Mouse (Mus musculus) neural tube, embryonic 15.5 days (tissue): ENCODE measurements around the gene Bbx. TPM values are rescaled to one million over a fixed set of nuclear protein-coding genes. Genes with fewer than 3 reads are reported as not detected.

Source experiments
- ATAC-seq: fragments of 200-750 bp; cut with Nextera tagmentation; 2 replicates; pipeline ENCODE4 v1.8.0; 2017; ENCODE audit warnings: mild to moderate bottlenecking, moderate TSS enrichment, moderate library complexity; ENCODE audit not compliant: low FRiP score
- H3K27ac ChIP-seq: fragments of 300-500 bp; sonication (generic); replicated peaks from 2 replicates; pipeline ENCODE4 v1.5.1; 2015; ENCODE audit warnings: mild to moderate bottlenecking, inconsistent platforms
- H3K27me3 ChIP-seq: fragments of 300-500 bp; sonication (generic); replicated peaks from 2 replicates; pipeline ENCODE4 v1.6.1; 2015; ENCODE audit warnings: inconsistent platforms
- H3K36me3 ChIP-seq: fragments of 300-500 bp; sonication (generic); 2 replicates; pipeline ENCODE4 v1.6.1; 2015; ENCODE audit warnings: inconsistent platforms
- H3K4me1 ChIP-seq: fragments of 300-500 bp; sonication (generic); 2 replicates; pipeline ENCODE4 v1.6.1; 2015; ENCODE audit warnings: inconsistent platforms
- H3K4me2 ChIP-seq: fragments of 300-500 bp; sonication (generic); 2 replicates; pipeline ENCODE4 v1.6.1; 2015; ENCODE audit warnings: inconsistent platforms, mild to moderate bottlenecking, moderate library complexity
- H3K4me3 ChIP-seq: fragments of 300-500 bp; sonication (generic); replicated peaks from 2 replicates; pipeline ENCODE4 v1.5.1; 2015; ENCODE audit warnings: mild to moderate bottlenecking, inconsistent platforms
- H3K9ac ChIP-seq: fragments of 300-500 bp; sonication (generic); replicated peaks from 2 replicates; pipeline ENCODE4 v1.6.1; 2015; ENCODE audit warnings: mild to moderate bottlenecking, inconsistent platforms
- H3K9me3 ChIP-seq: fragments of 300-500 bp; sonication (generic); replicated peaks from 2 replicates; pipeline ENCODE4 v1.6.1; 2016; ENCODE audit warnings: inconsistent platforms
- WGBS: fragments of 180-500 bp; shearing (Covaris S2); methylation state at CpG from one replicate; pipeline ENCODE4 v1.1.7; 2015; ENCODE audit warnings: mixed read lengths; 5-methylcytosine and 5-hydroxymethylcytosine counted together
- polyA plus RNA-seq: library from polyadenylated mRNA; unstranded; fragments of >200 nt; fragmentation: Nextera tagmentation; extraction: Ambion mirVana; gene quantifications from 2 replicates; pipeline ENCODE4 v1.2.1, GENCODE M21; 2015

Bbx gene
- polyA plus RNA-seq: 15.4 and 22.3 TPM in 2 replicates

DNA sequence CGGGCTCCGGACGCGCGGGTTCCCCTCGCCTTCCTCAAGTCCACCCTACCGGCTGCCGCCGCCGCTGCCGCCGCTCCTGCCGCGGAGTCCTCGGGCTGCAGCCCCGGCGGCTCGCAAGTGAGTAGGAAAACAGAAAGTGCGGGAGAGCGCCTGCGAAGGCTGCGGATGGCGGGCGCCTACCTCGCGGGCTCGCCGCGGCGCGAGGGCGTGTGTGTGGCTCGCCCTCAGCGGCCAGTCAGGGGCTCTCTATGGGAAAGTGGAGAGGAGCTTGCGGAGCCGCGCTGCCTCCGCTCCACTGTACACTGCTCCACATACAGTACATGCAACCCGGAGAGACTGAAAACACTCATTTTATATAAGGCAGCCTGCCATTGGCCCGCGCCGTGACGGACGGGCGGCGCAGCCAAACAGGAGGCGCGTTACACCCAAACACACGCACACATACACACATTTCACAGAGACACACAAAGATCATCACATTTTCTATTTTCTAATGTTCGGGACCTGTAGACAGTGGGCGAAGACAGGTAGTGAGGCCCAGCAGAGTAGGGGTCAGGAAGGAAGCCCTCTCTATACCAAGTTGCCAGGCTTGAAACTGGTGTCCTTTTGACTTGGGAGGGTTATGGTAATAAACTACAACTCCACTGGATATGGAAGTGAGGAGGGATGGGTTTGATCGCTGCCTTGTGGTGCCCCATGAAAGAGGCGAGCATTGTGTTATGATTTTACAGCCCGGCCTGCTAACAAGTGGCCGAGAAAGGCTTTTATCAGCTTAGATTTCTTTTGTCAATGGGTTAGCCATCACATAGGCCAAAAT, at the start of gene Bbx:
Gene Bbx (minus strand): TSS at position 329 of the 817 bp plus-strand sequence.
- Histone ChIP-seq H3K4me2 (peak within 1 kb of the TSS; percentile 85), H3K4me1 (peaks cover 14% of the 10 kb centered on the region), H3K27ac (peak within 1 kb of the TSS; percentile 95), H3K9me3 (no peaks in the 10 kb centered on the region), H3K27me3 (no peaks in the 10 kb centered on the region), H3K36me3 (no peaks in the 10 kb centered on the region), H3K9ac (peak within 1 kb of the TSS; percentile 73), H3K4me3 (peak within 1 kb of the TSS; percentile 89)
- under 1% methylated on average over 53 of the region's 55 CpGs for WGBS
- ATAC-seq: peak; percentile 98

DNA sequence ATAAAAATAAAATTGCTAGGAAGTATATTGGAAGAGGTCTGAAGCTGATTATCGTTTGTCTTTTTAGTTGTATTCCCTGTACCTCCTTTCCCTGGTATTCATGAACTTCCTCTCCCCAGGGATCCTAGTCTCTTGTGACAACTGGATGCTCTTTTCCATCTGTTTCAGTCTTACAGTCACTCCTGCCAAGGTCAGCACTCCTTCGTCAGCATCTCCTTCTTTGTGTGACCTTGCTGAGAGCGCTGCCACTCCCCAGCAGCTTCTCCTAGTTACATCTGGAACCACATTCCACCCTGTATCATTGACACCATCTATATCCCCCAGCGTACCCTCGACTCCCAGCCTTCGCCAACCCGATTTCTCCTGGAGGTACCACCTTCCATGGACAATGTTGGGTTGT, 49.7 kb upstream of the Bbx start:
- no peak for ATAC-seq
- H3K4me3 ChIP-seq: no peak overlapping the region
- no peak overlapping the region for H3K27ac ChIP-seq
- H3K9ac ChIP-seq: no peak overlapping the region
- 0 out of 2 replicates have a peak, but pooled peaks cover 6% of the 10 kb centered on the region for H3K4me1 ChIP-seq
- H3K9me3 ChIP-seq: no peaks in the 10 kb centered on the region
- H3K4me2 ChIP-seq: peak overlapping the region; percentile 31
- no peaks in the 10 kb centered on the region for H3K36me3 ChIP-seq
- whole genome bisulfite sequencing: 76% methylated on average over 7 of the region's 7 CpGs
- H3K27me3 ChIP-seq: no peaks in the 10 kb centered on the region

DNA sequence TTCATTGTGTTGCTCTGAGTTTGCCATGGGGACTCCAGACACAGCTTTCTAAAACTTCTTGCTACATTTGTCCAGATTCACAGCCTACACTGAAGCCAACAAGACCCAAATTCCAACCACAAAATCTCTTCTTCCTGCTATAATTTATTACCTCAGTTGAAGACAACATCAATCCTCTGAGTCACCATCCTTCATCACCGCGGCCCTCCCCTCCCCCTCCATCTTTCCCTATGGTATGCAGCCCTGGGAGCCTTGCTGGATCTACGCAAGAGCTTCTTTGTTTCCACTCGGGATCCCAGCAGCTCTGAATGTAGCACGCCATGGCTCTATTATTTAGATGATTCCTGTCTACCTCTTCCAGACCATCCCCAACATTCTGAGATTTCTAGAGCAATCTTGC, 49.2 kb upstream of the Bbx start:
- 52% methylated on average over 5 of the region's 5 CpGs for WGBS
- Histone ChIP-seq H3K9ac (no peak overlapping the region), H3K27ac (no peak overlapping the region), H3K27me3 (no peaks in the 10 kb centered on the region), H3K4me1 (0 out of 2 replicates have a peak, but pooled peaks cover 6% of the 10 kb centered on the region), H3K4me2 (no peak overlapping the region), H3K9me3 (no peaks in the 10 kb centered on the region), H3K36me3 (no peaks in the 10 kb centered on the region), H3K4me3 (no peak overlapping the region)
- ATAC-seq: no peak

DNA sequence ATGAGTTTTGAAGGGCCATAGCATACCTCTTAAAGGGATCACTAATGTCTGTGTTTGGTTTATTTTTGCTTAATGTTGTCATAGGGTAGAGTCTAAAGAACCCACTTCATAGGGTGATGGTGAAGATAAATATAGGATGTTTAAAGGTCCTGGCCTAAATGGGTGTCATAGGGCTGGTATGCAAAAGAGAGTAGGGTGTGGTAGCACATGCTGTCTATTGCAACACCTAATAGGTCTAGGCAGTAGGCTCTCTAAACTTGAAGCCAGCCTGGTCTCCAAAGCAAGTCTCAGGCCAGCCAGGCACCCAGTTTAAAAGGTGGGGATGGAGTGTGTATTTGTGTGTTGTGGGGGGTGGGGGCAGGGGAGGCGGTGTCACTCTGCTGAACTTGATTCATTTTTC, 46.5 kb upstream of the Bbx start:
- WGBS: 100% methylated on average over 1 of the region's 1 CpGs

GRCm38 (mm10) chr16:50477628-50478027, 45.4 kb upstream of the Bbx start:
- H3K4me1 ChIP-seq: 0 out of 2 replicates have a peak, but pooled peaks cover 6% of the 10 kb centered on the region
- no peak overlapping the region for H3K27ac ChIP-seq
- no peaks in the 10 kb centered on the region for H3K36me3 ChIP-seq
- no peaks in the 10 kb centered on the region for H3K27me3 ChIP-seq
- no peak overlapping the region for H3K4me3 ChIP-seq
- H3K4me2 ChIP-seq: no peak overlapping the region
- 93% methylated on average over 6 of the region's 6 CpGs for WGBS
- H3K9ac ChIP-seq: no peak overlapping the region
- H3K9me3 ChIP-seq: no peaks in the 10 kb centered on the region
- no peak for ATAC-seq

More for the DNA sequence above, 46.5 kb upstream of the Bbx start:
- Histone ChIP-seq H3K4me3 (no peak overlapping the region), H3K27me3 (no peaks in the 10 kb centered on the region), H3K36me3 (no peaks in the 10 kb centered on the region), H3K27ac (no peak overlapping the region), H3K4me1 (0 out of 2 replicates have a peak, but pooled peaks cover 6% of the 10 kb centered on the region), H3K9me3 (no peaks in the 10 kb centered on the region), H3K9ac (no peak overlapping the region), H3K4me2 (no peak overlapping the region)
- no peak for ATAC-seq

- no peak overlapping the region for H3K9ac ChIP-seq
- ATAC-seq: no peak
- H3K36me3 ChIP-seq: no peaks in the 10 kb centered on the region
- no peak overlapping the region for H3K27ac ChIP-seq
- peak overlapping the region; percentile 19; the same call in 1 of the 2 replicates for H3K4me2 ChIP-seq
- H3K4me1 ChIP-seq: 0 out of 2 replicates have a peak, but pooled peaks cover 2% of the 10 kb centered on the region
- no peaks in the 10 kb centered on the region for H3K27me3 ChIP-seq
- 27% methylated on average over 10 of the region's 10 CpGs for WGBS
- no peak overlapping the region for H3K4me3 ChIP-seq
- no peaks in the 10 kb centered on the region for H3K9me3 ChIP-seq
These were observed 30.2 kb upstream of the Bbx start for GRCm38 (mm10) chr16:50462226-50462870.

GRCm38 (mm10) chr16:50459146-50459545, 27.0 kb upstream of the Bbx start:
- Histone ChIP-seq H3K4me1 (0 out of 2 replicates have a peak, but pooled peaks cover 2% of the 10 kb centered on the region), H3K36me3 (no peaks in the 10 kb centered on the region), H3K9me3 (no peaks in the 10 kb centered on the region), H3K4me2 (no peak overlapping the region), H3K27ac (no peak overlapping the region), H3K4me3 (no peak overlapping the region), H3K27me3 (no peaks in the 10 kb centered on the region), H3K9ac (no peak overlapping the region)
- no peak for ATAC-seq
- 48% methylated on average over 3 of the region's 3 CpGs for WGBS

DNA sequence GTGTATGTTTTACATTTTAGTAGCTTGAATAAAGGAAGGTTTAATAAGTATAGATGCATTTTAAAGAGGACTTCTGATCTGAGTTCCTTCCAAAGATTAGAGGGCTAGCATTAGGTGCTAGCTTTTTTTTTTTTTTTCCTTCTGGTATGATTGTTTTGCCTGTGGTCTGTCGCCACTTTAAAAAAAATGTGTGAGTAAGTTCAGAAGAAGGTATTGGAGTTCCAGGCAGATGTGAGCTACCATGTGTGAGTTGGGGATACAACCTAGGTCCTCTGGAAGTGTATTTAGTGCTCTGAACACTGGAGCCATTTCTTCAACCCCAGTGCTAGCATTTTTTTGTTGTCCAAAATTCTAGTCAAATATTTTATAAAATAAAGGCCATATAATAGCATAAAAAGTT, 23.9 kb upstream of the Bbx start:
- Histone ChIP-seq H3K27me3 (no peaks in the 10 kb centered on the region), H3K27ac (no peak overlapping the region), H3K4me1 (no peaks in the 10 kb centered on the region), H3K36me3 (no peaks in the 10 kb centered on the region), H3K4me3 (no peak overlapping the region), H3K4me2 (no peak overlapping the region), H3K9me3 (no peaks in the 10 kb centered on the region), H3K9ac (no peak overlapping the region)
- no peak for ATAC-seq
- WGBS: 91% methylated on average over 1 of the region's 1 CpGs

DNA sequence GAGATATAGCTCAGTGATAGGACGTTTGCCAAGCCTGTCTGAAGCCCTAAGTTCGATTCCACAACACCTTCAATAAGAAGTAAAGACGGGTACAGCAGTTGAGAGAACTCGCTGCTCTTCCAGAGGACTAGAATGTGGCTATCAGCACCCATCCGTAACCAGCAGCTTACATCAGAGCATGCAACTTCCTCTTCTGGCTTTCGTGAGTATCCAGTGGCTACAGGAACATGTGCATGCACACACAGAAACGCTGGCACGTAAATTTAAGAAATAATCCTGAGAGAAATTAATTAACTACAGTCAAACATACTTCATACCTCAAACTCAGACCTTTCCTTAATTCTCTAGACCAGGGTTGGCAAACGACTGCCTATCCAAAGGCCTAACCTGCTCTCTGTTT, 16.9 kb upstream of the Bbx start:
- H3K9ac ChIP-seq: no peak overlapping the region
- whole genome bisulfite sequencing: 90% methylated on average over 9 of the region's 9 CpGs
- H3K9me3 ChIP-seq: no peaks in the 10 kb centered on the region
- no peaks in the 10 kb centered on the region for H3K36me3 ChIP-seq
- H3K27ac ChIP-seq: no peak overlapping the region
- H3K4me3 ChIP-seq: no peak overlapping the region
- H3K4me1 ChIP-seq: no peaks in the 10 kb centered on the region
- no peaks in the 10 kb centered on the region for H3K27me3 ChIP-seq
- ATAC-seq: no peak
- H3K4me2 ChIP-seq: no peak overlapping the region

DNA sequence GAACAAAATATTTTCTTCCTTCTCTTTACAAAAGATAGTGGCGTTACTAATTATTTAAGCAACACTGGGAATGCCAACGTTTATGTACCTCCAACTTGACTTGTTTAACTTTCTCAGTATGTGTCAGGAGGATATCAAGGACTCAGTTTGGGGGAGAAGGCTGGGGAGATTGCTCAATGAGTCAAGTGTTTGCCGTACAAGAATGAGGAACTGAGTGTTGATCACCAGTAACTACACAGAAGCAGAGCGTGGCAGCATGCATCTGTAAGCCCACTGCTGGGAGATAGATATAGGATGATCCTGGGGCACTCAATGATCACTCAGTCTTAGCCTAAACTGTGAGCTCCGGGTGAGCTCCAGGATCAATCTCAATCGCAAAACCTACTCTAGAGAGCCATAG, 12.8 kb upstream of the Bbx start:
- H3K36me3 ChIP-seq: no peaks in the 10 kb centered on the region
- H3K27ac ChIP-seq: no peak overlapping the region
- no peaks in the 10 kb centered on the region for H3K27me3 ChIP-seq
- no peak for ATAC-seq
- H3K4me3 ChIP-seq: no peak overlapping the region
- H3K4me1 ChIP-seq: no peaks in the 10 kb centered on the region
- H3K9me3 ChIP-seq: no peaks in the 10 kb centered on the region
- no peak overlapping the region for H3K4me2 ChIP-seq
- no peak overlapping the region for H3K9ac ChIP-seq
- WGBS: 88% methylated on average over 6 of the region's 6 CpGs

DNA sequence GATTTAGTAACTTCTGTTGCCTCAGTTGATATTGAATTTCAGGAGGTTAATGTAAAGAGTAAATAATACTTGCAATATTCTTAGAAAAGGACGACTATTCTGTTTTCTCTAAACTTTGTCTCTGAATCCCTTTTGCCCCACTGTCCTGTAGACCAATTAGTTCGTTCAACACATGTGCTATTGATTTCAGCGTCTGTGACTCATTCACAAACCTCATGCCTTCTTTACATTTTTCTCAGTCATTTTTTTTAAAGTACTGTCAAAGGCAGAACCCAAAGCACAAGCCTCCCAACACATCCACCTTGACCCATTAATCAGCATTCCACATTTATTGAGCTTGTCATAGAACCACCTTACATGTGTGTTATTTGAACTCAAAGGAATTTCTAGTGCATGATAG, 6.6 kb upstream of the Bbx start:
- Histone ChIP-seq H3K27ac (no peak overlapping the region), H3K27me3 (no peaks in the 10 kb centered on the region), H3K4me3 (no peak overlapping the region), H3K4me1 (no peaks in the 10 kb centered on the region), H3K36me3 (no peaks in the 10 kb centered on the region), H3K4me2 (no peak overlapping the region), H3K9ac (no peak overlapping the region), H3K9me3 (no peaks in the 10 kb centered on the region)
- ATAC-seq: no peak
- 82% methylated on average over 3 of the region's 3 CpGs for WGBS

- no peak overlapping the region for H3K27ac ChIP-seq
- no peaks in the 10 kb centered on the region for H3K9me3 ChIP-seq
- H3K4me3 ChIP-seq: no peak overlapping the region
- no peak for ATAC-seq
- no peak overlapping the region for H3K9ac ChIP-seq
- no peak overlapping the region for H3K4me2 ChIP-seq
- WGBS: 91% methylated on average over 15 of the region's 15 CpGs
- no peaks in the 10 kb centered on the region for H3K27me3 ChIP-seq
- peaks cover 2% of the 10 kb centered on the region; the same call in 1 of the 2 replicates for H3K4me1 ChIP-seq
- H3K36me3 ChIP-seq: no peaks in the 10 kb centered on the region
These were observed 5.6 kb upstream of the Bbx start for GRCm38 (mm10) chr16:50437788-50438187.
